25 mouse cellular contexts compared by ENCODE assay signal in the genomic region with DNA sequence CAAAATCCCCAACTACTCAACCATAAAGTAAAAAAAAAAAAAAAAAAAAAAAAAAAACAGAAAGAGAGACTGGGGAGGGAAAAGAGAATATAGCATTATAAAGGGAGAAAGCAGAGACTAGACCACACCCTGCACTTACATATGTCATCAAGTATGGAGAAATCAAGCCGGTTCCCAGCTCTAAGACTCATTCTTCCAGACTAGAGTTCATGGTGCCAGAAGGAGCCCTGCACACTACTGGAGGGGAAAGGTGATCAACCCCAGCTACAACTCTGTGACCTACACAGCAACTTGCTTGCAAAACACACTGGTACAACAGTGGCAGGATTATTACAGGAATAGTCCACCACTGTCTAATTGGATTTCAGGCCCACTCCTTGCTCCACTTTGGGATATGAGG.
"Had no signal": no experiment of that assay in that cellular context is flagged by ENCODE, and none has a peak within 500 bp of the region (broad histone marks: within the 10 kb centered on the region; RNA-seq: fewer than 3 reads in every experiment).

No protein-coding gene starts in this region.

- DNase-seq: gastrocnemius, adult 2 months; gastrocnemius, postnatal 10 days; gastrocnemius, postnatal 25 days; heart, adult 2 months; heart, postnatal 14 days; heart, postnatal 4 days; kidney, adult 11 months; kidney, adult 2 months; kidney, postnatal 10 days; kidney, postnatal 25 days; kidney, postnatal 4 days; left cerebral cortex, postnatal 4 days had no signal

- H3K9me3 ChIP-seq: heart, embryonic 13.5 days; heart, embryonic 15.5 days; hindbrain, embryonic 10.5 days; hindbrain, embryonic 12.5 days; limb, embryonic 13.5 days; limb, embryonic 15.5 days; liver, embryonic 12.5 days had no signal

- H3K9ac ChIP-seq: heart, embryonic 13.5 days; heart, embryonic 15.5 days; hindbrain, embryonic 12.5 days; hindbrain, embryonic 14.5 days; limb, embryonic 13.5 days; limb, embryonic 15.5 days; liver, embryonic 12.5 days; liver, embryonic 14.5 days had no signal

- H3K4me3 ChIP-seq: gastrocnemius, adult 2 months; heart, adult 2 months; heart, embryonic 13.5 days; heart, embryonic 15.5 days; hindbrain, embryonic 10.5 days; hindbrain, embryonic 12.5 days; left cerebral cortex, adult 2 months; limb, embryonic 13.5 days; limb, embryonic 15.5 days; liver, embryonic 12.5 days had no signal

- H3K4me2 ChIP-seq: heart, embryonic 11.5 days; heart, embryonic 13.5 days; heart, embryonic 15.5 days; hindbrain, embryonic 12.5 days; hindbrain, embryonic 14.5 days; limb, embryonic 13.5 days; limb, embryonic 15.5 days; liver, embryonic 12.5 days had no signal

- H3K4me1 ChIP-seq: heart, embryonic 13.5 days; heart, embryonic 15.5 days; hindbrain, embryonic 10.5 days; hindbrain, embryonic 12.5 days; limb, embryonic 13.5 days; limb, embryonic 15.5 days had no signal

- ATAC-seq: hindbrain, postnatal 0 days; intestine, embryonic 16.5 days; liver, embryonic 12.5 days had no signal

- H3K36me3 ChIP-seq: heart, embryonic 15.5 days; hindbrain, embryonic 12.5 days; limb, embryonic 15.5 days had no signal

- H3K27ac ChIP-seq: gastrocnemius, adult 2 months; heart, adult 2 months; heart, embryonic 13.5 days; heart, embryonic 15.5 days; hindbrain, embryonic 10.5 days; hindbrain, embryonic 12.5 days; hindbrain, embryonic 14.5 days; hindbrain, postnatal 0 days; left cerebral cortex, adult 2 months; limb, embryonic 13.5 days; limb, embryonic 15.5 days; liver, embryonic 12.5 days; liver, embryonic 14.5 days had no signal

- H3K27me3 ChIP-seq: heart, embryonic 13.5 days; heart, embryonic 15.5 days; hindbrain, embryonic 12.5 days; limb, embryonic 13.5 days; limb, embryonic 15.5 days; liver, embryonic 12.5 days had no signal
